Mouse (Mus musculus): ENCODE results near the gene Gm17727.
"Not testable (repeated sequence)": the region's sequence is repeated elsewhere in the genome, so short reads cannot be mapped to it uniquely, and the experiment has no call there.

Gm17727 gene

DNA sequence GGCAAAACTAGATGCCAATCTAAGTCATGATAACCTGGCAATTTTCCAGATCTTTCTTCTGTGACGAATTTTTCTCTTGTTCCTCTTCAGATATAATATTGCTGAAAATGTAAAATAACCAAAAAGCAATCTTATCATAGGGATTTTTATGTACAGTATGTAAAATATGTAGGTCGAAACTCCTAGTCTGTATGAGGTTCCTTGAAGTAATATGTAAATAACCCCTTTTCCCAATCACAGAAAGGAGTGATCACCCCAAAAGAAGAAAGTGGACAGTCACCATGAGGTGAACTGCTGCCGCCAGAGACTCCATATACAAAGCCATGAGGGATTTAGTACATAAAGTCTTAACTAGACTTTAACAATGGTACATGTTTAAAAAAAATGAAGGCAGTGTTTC, at the start of gene Gm17727:
Gene Gm17727 (minus strand): TSS at position 101 of the 400 bp plus-strand sequence.
- DNase-seq (ENCODE audit: low read depth) = no peak

DNA sequence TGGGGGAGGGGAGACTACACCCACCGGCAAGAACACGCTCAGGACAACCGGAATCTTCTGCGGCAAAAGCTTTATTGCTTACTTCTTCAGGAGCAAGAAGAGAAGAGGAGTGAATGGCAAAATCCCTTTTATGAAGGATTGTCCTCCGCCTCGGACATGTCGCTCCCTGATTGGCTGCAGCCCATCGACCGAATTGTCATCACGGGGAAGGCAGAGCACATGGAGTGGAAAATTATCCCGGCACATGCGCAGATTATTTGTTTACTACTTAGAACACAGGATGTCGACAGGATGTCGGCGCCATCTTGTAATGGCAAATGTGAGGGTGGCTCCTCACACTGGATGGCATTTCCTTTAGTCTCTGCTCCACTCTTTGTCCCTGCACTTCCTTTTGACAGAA, 40.0 kb upstream of the Gm17727 start:
- not testable (repeated sequence) for DNase-seq (ENCODE audit: low read depth)

DNA sequence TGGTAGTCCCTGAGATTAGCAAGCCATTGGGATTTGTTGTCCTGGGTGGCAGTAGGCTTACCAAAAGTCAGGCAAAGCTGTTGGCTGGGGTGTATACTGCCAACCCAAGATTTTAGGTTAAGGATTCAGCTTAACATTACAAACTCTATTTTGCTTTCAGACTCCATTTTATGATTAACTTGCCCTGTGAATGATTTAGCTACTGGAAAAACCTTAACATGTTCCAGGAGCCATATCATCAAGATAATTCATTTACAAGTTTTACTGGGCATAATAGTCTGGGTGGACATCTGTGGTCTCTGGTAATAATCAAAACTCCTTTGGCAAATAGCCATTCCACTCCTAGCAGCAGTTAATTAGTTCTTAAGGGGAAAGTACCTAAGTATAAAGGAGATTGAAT, 20.2 kb upstream of the Gm17727 start:
- no peak for DNase-seq (ENCODE audit: low read depth)

DNA sequence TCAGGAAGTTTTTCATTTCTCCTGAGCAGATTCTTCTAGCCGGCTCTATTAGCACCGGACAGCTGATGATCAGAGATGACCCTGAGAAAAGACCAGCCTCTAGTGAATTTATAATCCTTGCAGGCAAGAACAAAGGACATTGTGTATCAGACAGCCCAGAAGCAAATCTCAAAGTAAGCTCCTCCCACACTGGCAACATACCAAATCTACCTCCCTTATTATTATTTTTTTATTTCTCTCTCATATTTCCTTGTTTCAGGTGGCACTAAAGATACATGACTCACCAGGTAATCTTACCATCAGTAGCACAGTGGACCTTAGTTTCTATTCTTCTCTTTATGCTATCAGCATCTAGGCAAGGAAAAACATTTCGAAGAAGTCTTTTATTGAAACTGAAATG, 12.1 kb upstream of the Gm17727 start, which contains the start of the genes Gm27235 and D730048I06Rik:
Gene Gm27235 (minus strand): TSS at position 101 of the 400 bp plus-strand sequence.
Gene D730048I06Rik (minus strand): TSS at position 112 of the 400 bp plus-strand sequence.
- no peak for DNase-seq (ENCODE audit: low read depth)

DNA sequence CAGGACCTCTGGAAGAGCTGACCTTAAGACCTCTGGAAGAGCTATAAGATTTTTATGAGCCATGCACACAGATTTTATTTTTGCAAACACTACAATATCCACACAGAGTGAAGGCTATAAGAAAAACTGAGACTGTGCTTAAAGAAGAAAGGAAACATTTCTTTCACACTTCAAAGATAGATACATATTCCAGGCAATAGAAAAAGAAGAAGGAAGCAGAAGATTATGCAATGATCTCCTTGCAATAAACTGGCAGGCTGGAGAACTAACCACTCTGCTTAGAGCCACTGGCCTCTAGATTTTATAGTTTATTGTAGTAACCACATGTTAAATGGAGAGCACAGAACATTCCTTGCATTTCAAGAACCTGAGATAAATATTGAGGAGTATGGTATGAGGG, 21.1 kb downstream of the Gm17727 start:
- no peak for DNase-seq (ENCODE audit: low read depth)

DNA sequence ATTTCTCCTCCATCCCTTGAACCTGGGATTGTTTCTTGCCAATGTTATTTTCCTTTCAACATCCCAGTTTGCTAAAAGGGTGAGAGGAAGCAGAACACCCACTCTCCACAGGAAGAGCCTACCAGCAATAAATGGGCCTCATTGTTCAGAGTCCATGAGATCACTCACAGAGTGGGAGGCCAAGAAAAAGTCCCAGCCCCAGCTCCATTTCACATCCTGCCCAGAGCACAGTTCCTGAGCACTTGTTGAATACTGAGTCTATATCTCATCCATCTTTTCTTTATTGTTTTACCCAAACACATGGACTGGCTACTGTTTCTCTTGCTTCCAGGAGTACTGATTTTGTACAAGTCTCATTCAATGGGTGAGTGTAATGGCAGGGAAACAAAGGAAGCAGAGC, 37.2 kb downstream of the Gm17727 start, which contains the start of gene Gm17677:
Gene Gm17677 (plus strand): TSS at position 301 of the 400 bp plus-strand sequence.
- DNase-seq (ENCODE audit: low read depth) = no peak
